Comparison of ENCODE assay signal across 8 mouse cellular contexts in genomic region chrX:8205551-8205950, GRCm38 (mm10). TPM values are rescaled to one million over a fixed set of nuclear protein-coding genes. Genes with fewer than 3 reads are reported as not detected.
DNase-seq lines count a peak whose midpoint lies in the region; ATAC-seq and TF ChIP-seq lines count a peak whose summit lies in the region.

No protein-coding gene starts in this region.

- no peaks in the 10 kb centered on the region for H3K4me1 ChIP-seq in kidney, postnatal 0 days (replicated peaks; ENCODE audit: insufficient read depth, low read length)
- peaks cover 31% of the 10 kb centered on the region for H3K4me1 ChIP-seq in cerebellum, adult 2 months (ENCODE audit: control insufficient read depth, insufficient read depth, low read length)
- no peaks in the 10 kb centered on the region for H3K4me1 ChIP-seq in hindbrain, embryonic 11.5 days (replicated peaks; ENCODE audit: control insufficient read depth, insufficient read depth, low read length)
- H3K4me1 ChIP-seq in midbrain, embryonic 13.5 days (replicated peaks), result no peaks in the 10 kb centered on the region; the same call in 1 of the 2 replicates

- peak overlapping the region; percentile 45; the same call in 1 of the 2 replicates for H3K4me3 ChIP-seq in kidney, postnatal 0 days (replicated peaks; ENCODE audit: low read depth, low read length)
- H3K4me3 ChIP-seq in cerebellum, adult 2 months (replicated peaks; ENCODE audit: insufficient read depth, low read depth, low read length), result peak overlapping the region; percentile 70
- peak overlapping the region; percentile 34 for H3K4me3 ChIP-seq in hindbrain, embryonic 11.5 days (ENCODE audit: low read depth, low read length)
- H3K4me3 ChIP-seq in midbrain, embryonic 13.5 days (replicated peaks), result peak overlapping the region; percentile 54

- H3K4me2 ChIP-seq in kidney, postnatal 0 days (ENCODE audit: low read length), result peak overlapping the region; percentile 62
- peak overlapping the region; percentile 46 for H3K4me2 ChIP-seq in hindbrain, embryonic 11.5 days (replicated peaks; ENCODE audit: low read depth, low read length)
- H3K4me2 ChIP-seq in midbrain, embryonic 13.5 days (replicated peaks), result peak overlapping the region; percentile 52

- no peaks in the 10 kb centered on the region for H3K36me3 ChIP-seq in kidney, postnatal 0 days (ENCODE audit: insufficient read depth, low read length)
- no peaks in the 10 kb centered on the region for H3K36me3 ChIP-seq in hindbrain, embryonic 11.5 days (ENCODE audit: control insufficient read depth, insufficient read depth, low read length)
- H3K36me3 ChIP-seq in midbrain, embryonic 13.5 days, result peaks cover 9% of the 10 kb centered on the region; the same call in 1 of the 2 replicates

- no peak overlapping the region for H3K9ac ChIP-seq in kidney, postnatal 0 days (ENCODE audit: low read depth, low read length)
- H3K9ac ChIP-seq in hindbrain, embryonic 11.5 days (ENCODE audit: low read depth, low read length), result peak overlapping the region; percentile 54; the same call in 1 of the 2 replicates
- peak overlapping the region; percentile 70 for H3K9ac ChIP-seq in midbrain, embryonic 13.5 days (replicated peaks)

- TF ChIP-seq POLR2A in cerebellum, adult 2 months (IDR thresholded peaks at IDR 0.05; ENCODE audit: borderline replicate concordance, insufficient read depth, low read length), result no peak

- no peaks in the 10 kb centered on the region for H3K9me3 ChIP-seq in kidney, postnatal 0 days (replicated peaks; ENCODE audit: low read length)
- no peaks in the 10 kb centered on the region for H3K9me3 ChIP-seq in hindbrain, embryonic 11.5 days (ENCODE audit: control insufficient read depth, low read length)
- no peaks in the 10 kb centered on the region for H3K9me3 ChIP-seq in midbrain, embryonic 13.5 days

- no peak for TF ChIP-seq CTCF in kidney, postnatal 0 days (IDR thresholded peaks at IDR 0.05; ENCODE audit: low read depth)
- no peak for TF ChIP-seq CTCF in cerebellum, adult 2 months (IDR thresholded peaks at IDR 0.05; ENCODE audit: borderline replicate concordance, insufficient read depth, low read depth, low read length)

- WGBS in kidney, postnatal 0 days, result 47% methylated on average over 7 of the region's 7 CpGs
- 9% methylated on average over 7 of the region's 7 CpGs for WGBS in cerebellum, adult 2 months
- WGBS in hindbrain, embryonic 11.5 days, result 35% methylated on average over 7 of the region's 7 CpGs
- 40% methylated on average over 7 of the region's 7 CpGs for WGBS in midbrain, embryonic 13.5 days

- H3K27ac ChIP-seq in kidney, postnatal 0 days, result no peak overlapping the region
- peak overlapping the region; percentile 97 for H3K27ac ChIP-seq in cerebellum, adult 2 months (ENCODE audit: insufficient read depth, low read length)
- H3K27ac ChIP-seq in hindbrain, embryonic 11.5 days (ENCODE audit: low read depth, low read length), result no peak overlapping the region
- H3K27ac ChIP-seq in midbrain, embryonic 13.5 days, result peak overlapping the region; percentile 62; the same call in 1 of the 2 replicates

- no peaks in the 10 kb centered on the region for H3K27me3 ChIP-seq in kidney, postnatal 0 days (ENCODE audit: insufficient read depth, low read length)
- no peaks in the 10 kb centered on the region for H3K27me3 ChIP-seq in cerebellum, adult 2 months (ENCODE audit: control insufficient read depth, insufficient read depth, low read length)
- no peaks in the 10 kb centered on the region for H3K27me3 ChIP-seq in hindbrain, embryonic 11.5 days (ENCODE audit: control insufficient read depth, insufficient read depth, low read length)
- H3K27me3 ChIP-seq in midbrain, embryonic 13.5 days, result no peaks in the 10 kb centered on the region

- no peak for DNase-seq in kidney, postnatal 0 days (ENCODE audit: low spot score)
- no peak for DNase-seq in kidney, postnatal 14 days
- DNase-seq in cerebellum, adult 2 months, result peak; percentile 90 to 97
- DNase-seq in hindbrain, embryonic 11.5 days (ENCODE audit: low spot score), result no peak
- no peak for DNase-seq in thymus, postnatal 0 days (ENCODE audit: low spot score)
- DNase-seq in adrenal gland, postnatal 14 days, result no peak
- no peak for DNase-seq in kidney, adult 8-10 months

- no peak for ATAC-seq in kidney, postnatal 0 days (replicated peaks; ENCODE audit: low FRiP score, low read depth)
- no peak for ATAC-seq in hindbrain, embryonic 11.5 days (ENCODE audit: low FRiP score)
- ATAC-seq in midbrain, embryonic 13.5 days, result no peak

RNA-seq across cellular contexts. Expression of gene Porcn, which starts 0.8 kb away (rescaled TPM):
- polyA plus RNA-seq in kidney, postnatal 0 days (2015; fragmentation: Nextera tagmentation; extraction: Ambion mirVana), result 7.7 and 8.9 TPM in 2 replicates
- 250 and 287 TPM in 2 replicates for polyA plus RNA-seq in cerebellum, adult 2 months (2012; rRNA removed)
- polyA plus RNA-seq in hindbrain, embryonic 11.5 days (2014; fragmentation: Nextera tagmentation; extraction: Ambion mirVana), result 20.3 and 20.4 TPM in 2 replicates
- 40.5 and 41.9 TPM in 2 replicates for polyA plus RNA-seq in midbrain, embryonic 13.5 days (2015; fragmentation: Nextera tagmentation; extraction: Ambion mirVana)
- 0.60 and 0.64 TPM in 2 replicates for polyA plus RNA-seq in thymus, postnatal 0 days (2015; fragmentation: Nextera tagmentation; extraction: Ambion mirVana)
- 6.4 and 7.3 TPM in 2 replicates for total RNA-seq in adrenal gland, postnatal 14 days (2021)

RNA-seq across cellular contexts. Expression of gene Ebp, which starts 12.2 kb away (rescaled TPM):
- 50.9 and 54.2 TPM in 2 replicates for polyA plus RNA-seq in kidney, postnatal 0 days (2015; fragmentation: Nextera tagmentation; extraction: Ambion mirVana)
- 59.9 and 68.5 TPM in 2 replicates for polyA plus RNA-seq in cerebellum, adult 2 months (2012; rRNA removed)
- 38.1 and 39.3 TPM in 2 replicates for polyA plus RNA-seq in hindbrain, embryonic 11.5 days (2014; fragmentation: Nextera tagmentation; extraction: Ambion mirVana)
- polyA plus RNA-seq in midbrain, embryonic 13.5 days (2015; fragmentation: Nextera tagmentation; extraction: Ambion mirVana), result 29.3 and 36.7 TPM in 2 replicates
- 53.4 and 59.1 TPM in 2 replicates for polyA plus RNA-seq in thymus, postnatal 0 days (2015; fragmentation: Nextera tagmentation; extraction: Ambion mirVana)
- total RNA-seq in adrenal gland, postnatal 14 days (2021), result 46.2 and 62.0 TPM in 2 replicates

RNA-seq across cellular contexts. Expression of gene Tbc1d25, which starts 29.6 kb away (rescaled TPM):
- 9.6 and 10.4 TPM in 2 replicates for polyA plus RNA-seq in kidney, postnatal 0 days (2015; fragmentation: Nextera tagmentation; extraction: Ambion mirVana)
- 27.4 and 30.5 TPM in 2 replicates for polyA plus RNA-seq in cerebellum, adult 2 months (2012; rRNA removed)
- 10.5 and 13.2 TPM in 2 replicates for polyA plus RNA-seq in hindbrain, embryonic 11.5 days (2014; fragmentation: Nextera tagmentation; extraction: Ambion mirVana)
- polyA plus RNA-seq in midbrain, embryonic 13.5 days (2015; fragmentation: Nextera tagmentation; extraction: Ambion mirVana), result 17.5 and 19.0 TPM in 2 replicates
- 10.7 and 12.0 TPM in 2 replicates for polyA plus RNA-seq in thymus, postnatal 0 days (2015; fragmentation: Nextera tagmentation; extraction: Ambion mirVana)
- 8.0 and 11.0 TPM in 2 replicates for total RNA-seq in adrenal gland, postnatal 14 days (2021)

RNA-seq across cellular contexts. Expression of gene Ftsj1, which starts 46.7 kb away (rescaled TPM):
- 27.7 and 29.2 TPM in 2 replicates for polyA plus RNA-seq in kidney, postnatal 0 days (2015; fragmentation: Nextera tagmentation; extraction: Ambion mirVana)
- polyA plus RNA-seq in cerebellum, adult 2 months (2012; rRNA removed), result 45.9 and 50.1 TPM in 2 replicates
- 42.8 and 43.3 TPM in 2 replicates for polyA plus RNA-seq in hindbrain, embryonic 11.5 days (2014; fragmentation: Nextera tagmentation; extraction: Ambion mirVana)
- 47.3 and 50.8 TPM in 2 replicates for polyA plus RNA-seq in midbrain, embryonic 13.5 days (2015; fragmentation: Nextera tagmentation; extraction: Ambion mirVana)
- polyA plus RNA-seq in thymus, postnatal 0 days (2015; fragmentation: Nextera tagmentation; extraction: Ambion mirVana), result 30.2 and 35.9 TPM in 2 replicates
- 24.7 and 25.3 TPM in 2 replicates for total RNA-seq in adrenal gland, postnatal 14 days (2021)

RNA-seq across cellular contexts. Expression of gene Rbm3, which starts 59.9 kb away (rescaled TPM):
- 766 and 794 TPM in 2 replicates for polyA plus RNA-seq in kidney, postnatal 0 days (2015; fragmentation: Nextera tagmentation; extraction: Ambion mirVana)
- polyA plus RNA-seq in cerebellum, adult 2 months (2012; rRNA removed), result 276 and 291 TPM in 2 replicates
- polyA plus RNA-seq in hindbrain, embryonic 11.5 days (2014; fragmentation: Nextera tagmentation; extraction: Ambion mirVana), result 450 and 452 TPM in 2 replicates
- polyA plus RNA-seq in midbrain, embryonic 13.5 days (2015; fragmentation: Nextera tagmentation; extraction: Ambion mirVana), result 358 and 422 TPM in 2 replicates
- polyA plus RNA-seq in thymus, postnatal 0 days (2015; fragmentation: Nextera tagmentation; extraction: Ambion mirVana), result 1,171 and 1,412 TPM in 2 replicates
- total RNA-seq in adrenal gland, postnatal 14 days (2021), result 192 and 276 TPM in 2 replicates

Comparison
In these comparisons a context has a peak if more than half of its experiments do, and no peak if none do; other contexts are left out.
1. DNase-seq: peak in cerebellum, adult 2 months (2 of 2); none in kidney, postnatal 0 days (single experiment), kidney, postnatal 14 days (single experiment), hindbrain, embryonic 11.5 days (single experiment), thymus, postnatal 0 days (single experiment), adrenal gland, postnatal 14 days (single experiment) and kidney, adult 8-10 months (0 of 2).
2. H3K27ac ChIP-seq: peak in cerebellum, adult 2 months (single experiment) and midbrain, embryonic 13.5 days (single experiment); none in kidney, postnatal 0 days (single experiment) and hindbrain, embryonic 11.5 days (single experiment).
3. Peak in every context shown above with its lines, with median percentiles within 50 percentile points of each other: H3K4me2 ChIP-seq and H3K4me3 ChIP-seq.